Mouse (Mus musculus): ENCODE results near the gene Cmtm6. TPM values are rescaled to one million over a fixed set of nuclear protein-coding genes. Genes with fewer than 3 reads are reported as not detected.

Cmtm6 gene
- polyA plus RNA-seq, 1 experiment from 2014 or later, result 56.7 TPM

DNA sequence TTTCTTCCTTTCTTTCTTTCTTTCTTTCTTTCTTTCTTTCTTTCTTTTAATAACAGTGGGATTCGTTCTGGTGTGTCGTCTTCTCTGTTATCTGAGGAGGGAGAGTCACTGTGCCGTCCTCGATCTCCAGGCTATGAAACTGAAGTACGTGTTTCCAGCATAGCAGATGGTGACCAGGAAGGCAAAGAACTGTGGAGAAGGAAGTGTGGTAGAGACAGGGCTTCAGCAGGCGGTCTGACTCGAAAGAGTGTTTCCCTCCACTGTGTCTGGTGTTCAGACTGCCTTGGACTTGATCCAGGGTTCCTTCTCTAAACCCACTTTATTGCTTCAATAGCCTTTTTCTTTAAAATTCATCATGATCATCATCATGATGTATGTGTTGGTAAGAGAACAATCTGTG lies 58.6 kb downstream of the Cmtm6 start:
- no peaks in the 10 kb centered on the region for H3K27me3 ChIP-seq (ENCODE audit: control insufficient read depth, insufficient read depth, low read length)

DNA sequence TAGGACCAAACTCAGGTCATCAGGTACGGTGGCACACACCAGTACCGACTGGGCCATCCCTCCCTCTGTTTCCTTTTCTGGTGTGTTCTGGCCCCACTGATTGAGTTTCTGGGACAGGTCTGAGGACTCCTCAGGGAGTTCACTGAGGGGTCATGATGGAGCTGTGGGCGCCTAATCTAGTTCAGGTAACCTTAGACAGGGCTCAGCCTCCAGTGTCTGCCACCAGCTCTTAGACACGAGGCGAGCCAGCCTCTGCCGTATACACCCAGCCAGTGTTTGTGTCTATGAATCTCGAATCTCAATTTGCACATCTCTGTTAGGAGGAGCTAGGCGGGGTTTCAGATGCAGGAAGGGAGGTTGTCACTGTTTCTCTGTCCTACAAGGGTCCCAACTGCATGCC lies 59.1 kb downstream of the Cmtm6 start:
- H3K27ac ChIP-seq (ENCODE audit: low read length), result no peak overlapping the region
- H3K4me2 ChIP-seq (replicated peaks; ENCODE audit: low read depth, low read length), result no peak overlapping the region
- H3K27me3 ChIP-seq (ENCODE audit: control insufficient read depth, insufficient read depth, low read length), result no peaks in the 10 kb centered on the region
- no peak overlapping the region for H3K9ac ChIP-seq (replicated peaks; ENCODE audit: low read depth, low read length)
- H3K4me1 ChIP-seq (ENCODE audit: control insufficient read depth, insufficient read depth, low read length), result peaks cover 7% of the 10 kb centered on the region; the same call in 1 of the 2 replicates
- no peaks in the 10 kb centered on the region for H3K9me3 ChIP-seq (ENCODE audit: control insufficient read depth, low read depth, low read length)
- 81% methylated on average over 8 of the region's 8 CpGs for WGBS
- H3K4me3 ChIP-seq (ENCODE audit: low read depth, low read length), result no peak overlapping the region
- ATAC-seq (ENCODE audit: insufficient number of reproducible peaks, insufficient read depth, low FRiP score, low read depth), result no peak
- no peaks in the 10 kb centered on the region for H3K36me3 ChIP-seq (ENCODE audit: control insufficient read depth, insufficient read depth, low read length)

More for the DNA sequence above, 58.6 kb downstream of the Cmtm6 start:
- Histone ChIP-seq H3K36me3 (ENCODE audit: control insufficient read depth, insufficient read depth, low read length) (no peaks in the 10 kb centered on the region), H3K4me1 (ENCODE audit: control insufficient read depth, insufficient read depth, low read length) (peaks cover 7% of the 10 kb centered on the region; the same call in 1 of the 2 replicates), H3K9me3 (ENCODE audit: control insufficient read depth, low read depth, low read length) (no peaks in the 10 kb centered on the region), H3K4me2 (replicated peaks; ENCODE audit: low read depth, low read length) (no peak overlapping the region), H3K4me3 (ENCODE audit: low read depth, low read length) (no peak overlapping the region), H3K9ac (replicated peaks; ENCODE audit: low read depth, low read length) (no peak overlapping the region), H3K27ac (ENCODE audit: low read length) (no peak overlapping the region)
- ATAC-seq (ENCODE audit: insufficient number of reproducible peaks, insufficient read depth, low FRiP score, low read depth), result no peak
- WGBS, result 67% methylated on average over 7 of the region's 7 CpGs

DNA sequence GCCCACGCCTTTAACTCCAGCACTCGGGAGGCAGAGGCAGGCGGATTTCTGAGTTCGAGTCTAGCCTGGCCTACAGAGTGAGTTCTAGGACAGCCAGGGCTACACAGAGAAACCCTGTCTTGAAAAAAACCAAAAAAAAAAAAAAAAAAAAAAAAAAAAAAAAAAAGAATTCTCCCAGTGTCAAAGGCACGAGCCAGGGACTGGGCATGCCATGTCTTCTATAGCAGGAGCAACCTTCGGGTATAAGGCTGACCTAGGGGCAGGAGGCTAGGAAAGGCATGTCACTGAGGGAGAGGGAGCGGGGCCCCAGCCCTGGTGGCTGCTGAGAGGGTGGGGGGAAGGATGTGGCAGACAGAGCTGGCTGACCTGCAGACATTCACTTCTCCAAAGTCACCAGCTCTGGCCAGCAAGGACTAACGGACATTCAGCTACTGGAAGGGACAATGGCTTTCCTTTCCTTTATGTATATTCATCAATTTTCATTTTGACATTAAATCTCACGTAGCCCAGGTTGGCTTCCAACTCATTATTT lies 62.9 kb downstream of the Cmtm6 start:
- Histone ChIP-seq H3K27me3 (ENCODE audit: control insufficient read depth, insufficient read depth, low read length) (no peaks in the 10 kb centered on the region), H3K9ac (replicated peaks; ENCODE audit: low read depth, low read length) (no peak overlapping the region), H3K27ac (ENCODE audit: low read length) (no peak overlapping the region), H3K36me3 (ENCODE audit: control insufficient read depth, insufficient read depth, low read length) (no peaks in the 10 kb centered on the region), H3K9me3 (ENCODE audit: control insufficient read depth, low read depth, low read length) (no peaks in the 10 kb centered on the region), H3K4me3 (ENCODE audit: low read depth, low read length) (no peak overlapping the region), H3K4me1 (ENCODE audit: control insufficient read depth, insufficient read depth, low read length) (no peaks in the 10 kb centered on the region), H3K4me2 (replicated peaks; ENCODE audit: low read depth, low read length) (no peak overlapping the region)
- 85% methylated on average over 9 of the region's 9 CpGs for WGBS
- no peak for ATAC-seq (ENCODE audit: insufficient number of reproducible peaks, insufficient read depth, low FRiP score, low read depth)

DNA sequence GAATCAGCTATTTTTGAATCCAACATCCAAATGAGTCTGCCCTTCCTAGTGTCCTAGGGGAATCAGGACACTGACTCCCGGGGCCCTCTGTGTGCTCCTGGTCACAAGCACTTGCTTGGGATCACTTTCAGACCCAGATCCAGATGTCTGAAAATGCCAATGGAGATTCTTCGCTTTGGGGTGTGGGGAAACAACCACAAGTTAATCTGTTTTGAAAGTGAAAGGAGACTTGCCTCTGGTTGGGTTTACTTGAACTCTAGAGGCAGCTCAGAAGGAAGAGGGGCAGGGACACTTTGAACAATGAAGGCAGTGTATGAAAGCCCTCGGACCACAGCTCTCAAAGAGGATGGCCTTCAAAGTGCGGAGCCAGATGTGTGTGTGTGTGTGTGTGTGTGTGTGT lies 63.6 kb downstream of the Cmtm6 start:
- Histone ChIP-seq H3K9ac (replicated peaks; ENCODE audit: low read depth, low read length) (no peak overlapping the region), H3K27ac (ENCODE audit: low read length) (no peak overlapping the region), H3K27me3 (ENCODE audit: control insufficient read depth, insufficient read depth, low read length) (no peaks in the 10 kb centered on the region), H3K36me3 (ENCODE audit: control insufficient read depth, insufficient read depth, low read length) (no peaks in the 10 kb centered on the region), H3K4me1 (ENCODE audit: control insufficient read depth, insufficient read depth, low read length) (no peaks in the 10 kb centered on the region), H3K9me3 (ENCODE audit: control insufficient read depth, low read depth, low read length) (no peaks in the 10 kb centered on the region), H3K4me3 (ENCODE audit: low read depth, low read length) (no peak overlapping the region), H3K4me2 (replicated peaks; ENCODE audit: low read depth, low read length) (no peak overlapping the region)
- 80% methylated on average over 4 of the region's 4 CpGs for WGBS
- ATAC-seq (ENCODE audit: insufficient number of reproducible peaks, insufficient read depth, low FRiP score, low read depth), result no peak

DNA sequence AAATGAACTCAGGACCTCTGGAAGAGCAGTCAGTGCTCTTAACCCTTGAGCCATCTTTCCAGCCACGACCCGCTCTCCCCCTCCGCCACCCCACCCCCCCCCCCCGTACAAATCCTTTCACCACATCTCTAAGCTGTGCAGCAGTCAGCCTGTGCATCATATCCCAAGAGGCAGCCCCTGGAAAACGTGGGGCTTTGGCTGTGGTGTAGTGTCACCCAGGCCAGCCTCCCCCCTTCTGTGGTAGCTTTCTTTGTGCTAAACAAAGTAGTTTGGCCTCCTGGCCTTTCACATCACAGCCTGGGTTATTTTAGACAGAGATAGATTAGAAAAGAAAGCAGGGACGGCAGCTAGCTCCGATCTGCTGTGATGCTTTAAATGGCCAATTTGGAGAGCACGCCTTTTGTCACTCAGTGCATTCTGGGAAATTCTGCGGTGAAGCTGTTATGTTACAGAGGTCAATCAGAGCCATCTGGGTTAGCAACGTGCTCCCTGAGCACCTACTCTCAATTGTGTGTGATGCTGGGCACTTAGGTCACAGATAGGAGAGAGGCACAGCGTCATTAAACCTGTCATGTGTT lies 65.6 kb downstream of the Cmtm6 start:
- Histone ChIP-seq H3K36me3 (ENCODE audit: control insufficient read depth, insufficient read depth, low read length) (no peaks in the 10 kb centered on the region), H3K9ac (replicated peaks; ENCODE audit: low read depth, low read length) (no peak overlapping the region), H3K4me3 (ENCODE audit: low read depth, low read length) (no peak overlapping the region), H3K27ac (ENCODE audit: low read length) (no peak overlapping the region), H3K4me1 (ENCODE audit: control insufficient read depth, insufficient read depth, low read length) (no peaks in the 10 kb centered on the region), H3K4me2 (replicated peaks; ENCODE audit: low read depth, low read length) (no peak overlapping the region), H3K27me3 (ENCODE audit: control insufficient read depth, insufficient read depth, low read length) (no peaks in the 10 kb centered on the region), H3K9me3 (ENCODE audit: control insufficient read depth, low read depth, low read length) (no peaks in the 10 kb centered on the region)
- WGBS, result 31% methylated on average over 10 of the region's 11 CpGs
- no peak for ATAC-seq (ENCODE audit: insufficient number of reproducible peaks, insufficient read depth, low FRiP score, low read depth)

DNA sequence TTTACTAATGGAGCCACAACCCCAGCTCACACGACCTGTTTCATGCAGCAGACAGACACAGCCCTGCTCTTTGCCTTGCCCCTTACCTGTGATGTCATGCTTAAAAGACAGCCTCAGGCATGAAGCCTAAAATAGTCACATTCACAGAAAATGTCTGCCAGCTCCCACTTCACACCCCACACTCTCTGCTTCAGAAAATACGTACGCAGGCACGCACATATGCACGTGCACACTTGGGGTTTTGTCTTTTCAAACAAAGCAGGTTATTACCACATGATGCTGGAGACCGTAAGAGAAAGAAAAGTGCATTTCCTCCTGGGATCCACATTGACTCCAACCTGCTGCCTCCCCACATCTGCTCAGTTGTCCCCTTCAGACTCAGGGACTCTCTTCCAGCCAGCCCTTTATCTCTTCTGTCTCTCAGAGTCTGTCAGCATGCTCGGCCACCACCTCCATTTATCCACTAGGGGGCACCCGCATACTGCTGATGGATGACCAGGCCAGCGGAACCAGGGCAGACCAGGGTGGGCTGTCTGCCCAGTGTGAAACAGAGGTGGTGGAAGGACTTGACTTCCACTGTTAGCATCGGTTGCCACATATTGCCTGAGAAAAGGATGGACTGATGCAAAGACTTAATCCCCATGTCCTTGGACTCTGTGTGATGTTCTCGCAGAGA lies 66.6 kb downstream of the Cmtm6 start:
- Histone ChIP-seq H3K27ac (ENCODE audit: low read length) (no peak overlapping the region), H3K36me3 (ENCODE audit: control insufficient read depth, insufficient read depth, low read length) (no peaks in the 10 kb centered on the region), H3K4me3 (ENCODE audit: low read depth, low read length) (no peak overlapping the region), H3K4me1 (ENCODE audit: control insufficient read depth, insufficient read depth, low read length) (no peaks in the 10 kb centered on the region), H3K27me3 (ENCODE audit: control insufficient read depth, insufficient read depth, low read length) (no peaks in the 10 kb centered on the region), H3K9me3 (ENCODE audit: control insufficient read depth, low read depth, low read length) (no peaks in the 10 kb centered on the region), H3K4me2 (replicated peaks; ENCODE audit: low read depth, low read length) (no peak overlapping the region), H3K9ac (replicated peaks; ENCODE audit: low read depth, low read length) (no peak overlapping the region)
- ATAC-seq (ENCODE audit: insufficient number of reproducible peaks, insufficient read depth, low FRiP score, low read depth), result peak; percentile 43; the same call in 1 of the 2 replicates
- whole genome bisulfite sequencing, result 54% methylated on average over 11 of the region's 11 CpGs

DNA sequence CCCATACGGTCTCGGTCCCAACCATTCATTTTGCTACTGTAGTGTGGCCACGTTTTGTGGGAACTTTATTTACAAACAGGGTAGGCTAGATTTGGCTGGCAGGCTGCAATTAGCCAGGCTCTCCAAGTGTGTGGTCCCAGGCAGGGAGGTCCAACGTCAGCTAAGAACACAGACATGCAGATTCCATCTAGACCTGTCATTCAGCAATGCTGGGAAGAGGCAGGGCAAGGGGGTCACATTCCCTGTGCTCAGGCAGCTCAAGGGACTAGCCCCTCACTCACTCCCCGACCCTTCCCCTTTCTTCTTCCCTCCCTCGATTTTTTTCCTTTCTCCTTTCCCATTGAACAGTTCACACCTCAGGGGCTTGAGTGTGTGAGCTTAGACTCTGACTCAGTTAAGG lies 67.9 kb downstream of the Cmtm6 start:
- Histone ChIP-seq H3K4me2 (replicated peaks; ENCODE audit: low read depth, low read length) (no peak overlapping the region), H3K27ac (ENCODE audit: low read length) (no peak overlapping the region), H3K4me1 (ENCODE audit: control insufficient read depth, insufficient read depth, low read length) (no peaks in the 10 kb centered on the region), H3K4me3 (ENCODE audit: low read depth, low read length) (no peak overlapping the region), H3K36me3 (ENCODE audit: control insufficient read depth, insufficient read depth, low read length) (no peaks in the 10 kb centered on the region), H3K9me3 (ENCODE audit: control insufficient read depth, low read depth, low read length) (no peaks in the 10 kb centered on the region), H3K9ac (replicated peaks; ENCODE audit: low read depth, low read length) (no peak overlapping the region), H3K27me3 (ENCODE audit: control insufficient read depth, insufficient read depth, low read length) (no peaks in the 10 kb centered on the region)
- 20% methylated on average over 6 of the region's 6 CpGs for WGBS
- ATAC-seq (ENCODE audit: insufficient number of reproducible peaks, insufficient read depth, low FRiP score, low read depth), result no peak

Measured in stomach, embryonic 14.5 days (tissue).